Mouse (Mus musculus): ENCODE results near the gene Kif11.

DNA sequence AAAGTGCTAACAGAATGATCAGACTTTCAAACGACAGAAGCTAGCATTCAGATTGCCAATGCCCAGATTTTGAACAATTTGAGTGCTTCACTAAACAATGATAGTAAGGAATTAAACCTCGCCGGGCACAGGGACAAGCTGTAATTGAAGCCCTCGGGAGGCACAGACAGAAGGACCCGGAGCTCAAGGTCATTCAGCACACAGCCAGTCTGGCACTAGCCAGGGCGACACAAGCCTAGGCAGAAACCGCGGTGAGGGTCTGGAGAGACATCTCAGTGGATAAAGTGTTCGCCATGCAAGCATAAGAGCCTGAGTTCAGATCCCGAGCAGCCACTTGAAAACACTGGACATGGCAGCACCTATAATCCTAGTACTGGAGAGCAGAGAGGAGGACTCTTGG lies 27.9 kb upstream of the Kif11 start:
- TF ChIP-seq POLR2A (IDR thresholded peaks at IDR 0.05; ENCODE audit: borderline replicate concordance, extremely low read depth, insufficient read depth, insufficient read length, poor library complexity, severe bottlenecking) = no peak
- no peak for TF ChIP-seq CTCF (IDR thresholded peaks at IDR 0.05; ENCODE audit: borderline replicate concordance, extremely low read depth, insufficient read depth, insufficient read length)

All from brain, embryonic 14.5 days (tissue).